ENCODE assay signal across 10 mouse cellular contexts in the genomic region with DNA sequence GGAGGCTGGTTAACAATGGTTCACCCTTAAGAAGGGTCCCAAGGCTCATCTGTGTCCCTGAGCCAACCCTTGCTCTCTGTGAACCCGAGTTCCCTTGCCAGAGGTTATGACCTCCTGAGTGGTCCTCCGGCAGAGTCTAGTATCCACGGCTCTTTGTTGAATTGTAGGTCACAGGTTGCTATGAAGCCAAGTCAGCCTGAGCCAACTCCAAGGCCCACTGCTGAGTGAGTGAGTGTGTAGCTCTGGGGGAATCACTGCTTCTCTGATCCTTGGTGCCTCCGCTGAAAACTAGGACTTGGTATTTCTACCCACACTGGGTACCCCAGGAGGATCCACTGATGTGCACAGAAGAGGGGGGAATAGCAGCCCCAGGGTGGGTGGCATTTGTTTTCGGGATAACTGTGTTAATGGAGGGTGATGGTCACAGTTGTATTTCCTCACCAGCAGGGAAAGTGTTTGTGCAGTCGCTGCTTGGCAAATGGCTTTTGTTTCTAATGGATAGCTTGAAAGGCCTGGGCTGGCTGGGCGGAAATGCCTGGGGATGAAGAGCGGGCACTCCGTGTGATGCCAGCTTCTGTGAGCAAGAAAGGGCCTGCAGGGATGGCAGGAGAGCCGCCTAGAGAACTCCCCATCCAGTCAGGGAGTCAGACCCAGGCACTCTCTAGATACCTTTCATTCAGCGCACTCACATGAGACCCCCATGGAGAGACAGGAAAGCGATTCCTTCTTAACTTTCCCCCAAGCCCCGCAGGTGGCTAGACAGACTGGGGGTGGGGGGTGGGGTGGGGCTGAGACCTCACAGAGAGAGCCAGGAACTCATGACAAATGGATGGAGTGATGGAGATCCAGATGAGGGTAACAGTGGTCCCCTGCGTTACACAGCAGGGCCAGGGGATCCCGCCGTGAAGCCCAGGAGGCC. TPM values are rescaled to one million over a fixed set of nuclear protein-coding genes. Genes with fewer than 3 reads are reported as not detected.
DNase-seq lines count a peak whose midpoint lies in the region; ATAC-seq and TF ChIP-seq lines count a peak whose summit lies in the region.
"Had no signal": no experiment of that assay in that cellular context is flagged by ENCODE, and none has a peak within 500 bp of the region (broad histone marks: within the 10 kb centered on the region; RNA-seq: fewer than 3 reads in every experiment).

No protein-coding gene starts in this region.

- H3K4me2 ChIP-seq in limb, embryonic 13.5 days (replicated peaks) = peak overlapping the region; percentile 0; the same call in 1 of the 2 replicates
- H3K4me2 ChIP-seq in heart, embryonic 12.5 days = no peak overlapping the region

- H3K4me3 ChIP-seq in gastrocnemius, adult 2 months = peak overlapping the region; percentile 76; the same call in 1 of the 2 replicates
- peak overlapping the region in 1 of 2 experiments; percentile 11; a peak in 2 of 4 replicates for H3K4me3 ChIP-seq in ES-E14 (ENCODE audit: insufficient read depth in 1 of 2, low read depth in 1 of 2, low read length in 2 of 2, poor library complexity in 1 of 2, severe bottlenecking in 1 of 2)
- H3K4me3 ChIP-seq in cortical plate, adult 2 months (ENCODE audit: insufficient read depth, low read length) = peak overlapping the region; percentile 39; the same call in 1 of the 2 replicates
- H3K4me3 ChIP-seq in limb, embryonic 13.5 days = no peak overlapping the region
- H3K4me3 ChIP-seq in heart, embryonic 12.5 days = no peak overlapping the region
- H3K4me3 ChIP-seq: limb, embryonic 12.5 days; myocyte had no signal

- TF ChIP-seq CTCF in gastrocnemius, adult 2 months (IDR thresholded peaks at IDR 0.05) = no peak
- no peak for TF ChIP-seq CTCF in cortical plate, adult 2 months (IDR thresholded peaks at IDR 0.05; ENCODE audit: extremely low read depth, insufficient read depth, low read length)

- in situ Hi-C loops in ES-E14 (cut with MboI; ENCODE audit: low sequenced_read_pairs in 2 of 2, unreplicated experiment in 2 of 2) = no loop called here

- DNase-seq in gastrocnemius, adult 2 months = peak; percentile 21
- DNase-seq in gastrocnemius, adult 18-20 months (ENCODE audit: low spot score) = no peak
- DNase-seq in ES-E14 (ENCODE audit: low read depth, low spot score) = no peak
- no peak for DNase-seq in heart, adult 18-20 months
- no peak for DNase-seq in ovary, adult 18-20 months (ENCODE audit: low spot score)

- 33% methylated on average over 16 of the region's 16 CpGs for WGBS in limb, embryonic 13.5 days
- WGBS in heart, embryonic 12.5 days = 49% methylated on average over 16 of the region's 16 CpGs

- no peak for TF ChIP-seq POLR2A in cortical plate, adult 2 months (IDR thresholded peaks at IDR 0.05; ENCODE audit: extremely low read depth, insufficient read depth, low read length)

- no peaks in the 10 kb centered on the region for H3K36me3 ChIP-seq in ES-E14 (ENCODE audit: control insufficient read depth, insufficient read depth, low read length, poor library complexity, severe bottlenecking)
- no peaks in the 10 kb centered on the region for H3K36me3 ChIP-seq in limb, embryonic 13.5 days
- no peaks in the 10 kb centered on the region for H3K36me3 ChIP-seq in heart, embryonic 12.5 days
- H3K36me3 ChIP-seq: limb, embryonic 12.5 days had no signal

- H3K9me3 ChIP-seq in ES-E14 (ENCODE audit: control insufficient read depth, insufficient read depth, low read depth, low read length) = no peaks in the 10 kb centered on the region
- H3K9me3 ChIP-seq in limb, embryonic 13.5 days = no peaks in the 10 kb centered on the region
- no peaks in the 10 kb centered on the region for H3K9me3 ChIP-seq in heart, embryonic 12.5 days (replicated peaks)
- H3K9me3 ChIP-seq: limb, embryonic 12.5 days had no signal

- no peak overlapping the region for H3K9ac ChIP-seq in ES-E14 (ENCODE audit: insufficient read depth, low read depth, low read length, poor library complexity, severe bottlenecking)
- no peak overlapping the region for H3K9ac ChIP-seq in limb, embryonic 13.5 days
- no peak overlapping the region for H3K9ac ChIP-seq in heart, embryonic 12.5 days
- H3K9ac ChIP-seq: limb, embryonic 12.5 days had no signal

- peaks cover 9 to 40% of the 10 kb centered on the region in 2 experiments for H3K4me1 ChIP-seq in ES-E14 (ENCODE audit: control insufficient read depth in 2 of 2, insufficient read depth in 2 of 2, low read length in 2 of 2, poor library complexity in 1 of 2)
- no peaks in the 10 kb centered on the region for H3K4me1 ChIP-seq in cortical plate, adult 2 months (ENCODE audit: control insufficient read depth, insufficient read depth, low read length)
- H3K4me1 ChIP-seq in limb, embryonic 13.5 days = peaks cover 33% of the 10 kb centered on the region
- H3K4me1 ChIP-seq in heart, embryonic 12.5 days (replicated peaks) = peaks cover 43% of the 10 kb centered on the region

- H3K27me3 ChIP-seq in limb, embryonic 13.5 days = peaks cover 21% of the 10 kb centered on the region
- peaks cover 17% of the 10 kb centered on the region; the same call in 1 of the 2 replicates for H3K27me3 ChIP-seq in heart, embryonic 12.5 days (replicated peaks)

- no peak for ATAC-seq in limb, embryonic 13.5 days (ENCODE audit: low FRiP score, low read depth)
- no peak for ATAC-seq in heart, embryonic 12.5 days (ENCODE audit: insufficient number of reproducible peaks, low FRiP score)

- H3K27ac ChIP-seq in gastrocnemius, adult 2 months = peak overlapping the region; percentile 41
- peak overlapping the region; percentile 51; the same call in 1 of the 2 replicates for H3K27ac ChIP-seq in ES-E14 (ENCODE audit: insufficient read depth, low read depth, low read length, poor library complexity, severe bottlenecking)
- H3K27ac ChIP-seq in cortical plate, adult 2 months (ENCODE audit: insufficient read depth, low read length) = 0 out of 2 replicates have a peak overlapping the region, but pooled peaks have one; percentile 65
- no peak overlapping the region for H3K27ac ChIP-seq in limb, embryonic 13.5 days
- H3K27ac ChIP-seq in heart, embryonic 12.5 days (ENCODE audit: poor library complexity, severe bottlenecking) = no peak overlapping the region
- H3K27ac ChIP-seq: limb, embryonic 12.5 days had no signal

- intact Hi-C loops in gastrocnemius, adult 2 months (cut with DNase I) = no loop called here

TF ChIP-seq in ES-E14, 5 proteins besides CTCF, POLR2A, EP300 and RAD21:
- TF ChIP-seq CHD2 (IDR thresholded peaks at IDR 0.05; ENCODE audit: low read depth, low read length) = no peak
- no peak for TF ChIP-seq ZNF384 (IDR thresholded peaks at IDR 0.05; ENCODE audit: low read depth, low read length)
- no peak for TF ChIP-seq HCFC1 (IDR thresholded peaks at IDR 0.05; ENCODE audit: borderline replicate concordance, insufficient read depth, low read length)
- no peak for TF ChIP-seq ZC3H11A (IDR thresholded peaks at IDR 0.05; ENCODE audit: borderline replicate concordance, low read depth, low read length)

RNA-seq across cellular contexts. Expression of gene Prr5, which starts 4.6 kb away (rescaled TPM):
- 1 to 10 TPM; 3.0 to 4.3 TPM for total RNA-seq in gastrocnemius, adult 2 months (2021)
- 1 to 10 TPM; 2.4 to 3.2 TPM for total RNA-seq in gastrocnemius, adult 18-20 months (2021)
- total RNA-seq in ES-E14 (2012; rRNA removed) = 7.3 and 11.6 TPM in 2 replicates
- polyA plus RNA-seq in cortical plate, adult 2 months (2012; rRNA removed) = 10.1 and 10.3 TPM in 2 replicates
- polyA plus RNA-seq in limb, embryonic 13.5 days (2015; fragmentation: Nextera tagmentation; extraction: Ambion mirVana) = 31.1 and 31.8 TPM in 2 replicates
- 1 to 10 TPM; 4.3 to 6.2 TPM for total RNA-seq in heart, adult 18-20 months (2021)
- polyA plus RNA-seq in heart, embryonic 12.5 days (2016; fragmentation: Nextera tagmentation; extraction: Ambion mirVana) = 23.1 and 25.5 TPM in 2 replicates

RNA-seq across cellular contexts. Expression of gene Arhgap8, which starts 55.1 kb away (rescaled TPM):
- under 1 TPM in 1 of 2 experiments, not detected in 1; 0.25 TPM for total RNA-seq in gastrocnemius, adult 2 months (2021)
- total RNA-seq in gastrocnemius, adult 18-20 months (2021) = under 1 TPM in 1 of 2 experiments, not detected in 1; 0.14 TPM
- 11.6 and 14.1 TPM in 2 replicates for total RNA-seq in ES-E14 (2012; rRNA removed)
- polyA plus RNA-seq in cortical plate, adult 2 months (2012; rRNA removed) = 0.06 and 0.23 TPM in 2 replicates
- polyA plus RNA-seq in limb, embryonic 13.5 days (2015; fragmentation: Nextera tagmentation; extraction: Ambion mirVana) = 6.7 and 7.5 TPM in 2 replicates
- 1 to 10 TPM; 1.4 TPM for total RNA-seq in heart, adult 18-20 months (2021)
- polyA plus RNA-seq in heart, embryonic 12.5 days (2016; fragmentation: Nextera tagmentation; extraction: Ambion mirVana) = 3.4 and 4.0 TPM in 2 replicates
- polyA plus RNA-seq: myocyte had no signal

Comparison
In these comparisons a context has a peak if more than half of its experiments do, and no peak if none do; other contexts are left out.
1. H3K27ac ChIP-seq: peak in gastrocnemius, adult 2 months (single experiment), ES-E14 (single experiment) and cortical plate, adult 2 months (single experiment); none in limb, embryonic 13.5 days (single experiment) and heart, embryonic 12.5 days (single experiment).
2. H3K4me3 ChIP-seq: peak in gastrocnemius, adult 2 months (single experiment) and cortical plate, adult 2 months (single experiment); none in limb, embryonic 13.5 days (single experiment) and heart, embryonic 12.5 days (single experiment).